Mouse (Mus musculus) intestine, embryonic 15.5 days (tissue): Measurements from ENCODE around the gene Dennd4b. TPM values are rescaled to one million over a fixed set of nuclear protein-coding genes. Genes with fewer than 3 reads are reported as not detected.

Experiments
- ATAC-seq: fragments of 200-750 bp; cut with Nextera tagmentation; 2 replicates; pipeline ENCODE4 v1.8.0; 2017; ENCODE audit warnings: moderate TSS enrichment, moderate library complexity
- H3K27ac ChIP-seq: fragments of 300-500 bp; sonication (generic); 2 replicates; pipeline ENCODE4 v1.5.1; 2015; ENCODE audit warnings: mild to moderate bottlenecking, inconsistent platforms
- H3K27me3 ChIP-seq: fragments of 300-500 bp; sonication (generic); replicated peaks from 2 replicates; pipeline ENCODE4 v1.6.1; 2015; ENCODE audit warnings: inconsistent platforms
- H3K36me3 ChIP-seq: fragments of 300-500 bp; sonication (generic); 2 replicates; pipeline ENCODE4 v1.6.1; 2015; ENCODE audit warnings: inconsistent platforms
- H3K4me1 ChIP-seq: fragments of 300-500 bp; sonication (generic); replicated peaks from 2 replicates; pipeline ENCODE4 v1.6.1; 2015; ENCODE audit warnings: inconsistent platforms
- H3K4me2 ChIP-seq: fragments of 300-500 bp; sonication (generic); replicated peaks from 2 replicates; pipeline ENCODE4 v1.6.1; 2015; ENCODE audit warnings: mild to moderate bottlenecking, inconsistent platforms
- H3K4me3 ChIP-seq: fragments of 300-500 bp; sonication (generic); replicated peaks from 2 replicates; pipeline ENCODE4 v1.5.1; 2015; ENCODE audit warnings: inconsistent platforms
- H3K9ac ChIP-seq: fragments of 300-500 bp; sonication (generic); 2 replicates; pipeline ENCODE4 v1.6.1; 2015; ENCODE audit warnings: inconsistent platforms
- H3K9me3 ChIP-seq: fragments of 300-500 bp; sonication (generic); 2 replicates; pipeline ENCODE4 v1.6.1; 2016; ENCODE audit warnings: inconsistent platforms
- WGBS: fragments of 180-500 bp; shearing (Covaris S2); methylation state at CpG from one replicate; pipeline ENCODE4 v1.1.7; 2015; 5-methylcytosine and 5-hydroxymethylcytosine counted together
- polyA plus RNA-seq: library from polyadenylated mRNA; unstranded; fragments of >200 nt; fragmentation: Nextera tagmentation; extraction: Ambion mirVana; gene quantifications from 2 replicates; pipeline ENCODE4 v1.2.1, GENCODE M21; 2015

Dennd4b gene
- polyA plus RNA-seq, 1 experiment from 2014 or later: 2.3 TPM

DNA sequence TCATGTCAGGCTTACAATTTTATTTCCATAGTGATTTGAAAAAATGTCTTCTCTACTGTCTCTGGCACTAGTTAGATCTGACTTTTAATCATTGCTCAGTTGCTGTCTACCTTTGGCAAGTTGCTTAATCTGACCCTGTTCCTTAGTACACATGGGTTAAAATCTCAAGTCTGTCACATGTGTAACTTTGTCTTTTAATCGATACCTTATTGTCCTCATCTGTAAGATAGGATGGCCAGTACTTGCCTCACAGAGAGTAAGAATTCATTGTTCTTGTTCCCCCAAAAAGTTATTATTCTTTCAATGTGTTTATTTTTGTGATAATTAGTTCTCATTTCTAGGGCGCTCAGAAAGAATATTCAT, 27.0 kb downstream of the Dennd4b start:
- peak overlapping the region; percentile 72; the same call in 1 of the 2 replicates for H3K9ac ChIP-seq
- H3K36me3 ChIP-seq: no peaks in the 10 kb centered on the region
- H3K9me3 ChIP-seq: no peaks in the 10 kb centered on the region
- peak overlapping the region; percentile 92 for H3K27ac ChIP-seq
- ATAC-seq: no peak
- H3K4me2 ChIP-seq: peak overlapping the region; percentile 63
- 36% methylated on average over 2 of the region's 2 CpGs for WGBS
- no peaks in the 10 kb centered on the region for H3K27me3 ChIP-seq
- peaks cover 8% of the 10 kb centered on the region for H3K4me1 ChIP-seq
- peak overlapping the region; percentile 53 for H3K4me3 ChIP-seq

DNA sequence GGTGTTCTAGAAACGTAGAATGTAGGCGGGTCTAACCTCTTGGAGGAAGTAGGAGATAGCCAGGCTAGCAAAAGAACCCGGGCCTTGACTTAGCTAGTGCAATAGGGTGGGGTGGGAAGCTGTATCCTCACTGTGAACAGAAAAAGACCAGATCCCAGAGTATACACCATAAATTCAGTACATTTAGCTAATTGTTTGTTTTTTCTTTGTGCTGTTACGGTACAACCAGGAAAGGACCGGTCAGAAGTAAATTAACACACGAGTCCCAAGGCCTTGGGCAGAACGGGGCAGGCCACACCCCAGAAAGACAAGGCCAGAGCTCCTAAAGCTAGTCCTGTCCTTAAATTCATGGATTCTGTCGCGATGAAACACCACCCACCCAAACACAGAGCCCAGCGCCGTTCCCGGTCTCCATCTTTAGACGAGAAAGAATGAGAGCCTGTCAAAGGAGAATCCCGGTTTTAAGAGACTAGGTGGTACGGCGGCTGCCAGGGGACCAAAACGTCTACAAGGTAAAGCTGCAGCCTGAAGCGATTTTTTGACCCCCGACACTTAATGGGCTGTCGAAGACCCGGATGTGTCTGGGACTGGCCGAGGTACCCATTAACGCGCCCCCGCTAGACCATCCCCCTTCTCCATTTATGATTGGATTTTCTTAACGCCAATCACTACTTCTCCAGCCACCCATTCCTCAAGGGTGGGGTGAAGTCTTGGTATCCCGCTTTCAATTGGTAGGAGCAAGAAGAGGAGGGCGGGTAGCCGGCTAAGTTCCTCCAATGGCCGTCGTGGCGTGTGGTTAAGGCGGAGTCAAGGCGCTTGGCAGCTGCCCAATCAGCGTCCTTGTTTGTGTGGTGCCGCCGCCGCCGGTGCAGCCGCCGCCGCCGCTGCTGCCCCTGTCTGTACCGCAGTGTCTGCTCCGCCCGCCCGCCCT, 27.6 kb downstream of the Dennd4b start, which contains the start of gene Gatad2b:
Gene Gatad2b (plus strand): TSS at position 834 of the 931 bp plus-strand sequence.
- no peaks in the 10 kb centered on the region for H3K9me3 ChIP-seq
- ATAC-seq: peak; percentile 98
- H3K27ac ChIP-seq: peak within 1 kb of the TSS; percentile 96
- peaks cover 8% of the 10 kb centered on the region for H3K4me1 ChIP-seq
- peak within 1 kb of the TSS; percentile 72 for H3K4me2 ChIP-seq
- peak within 1 kb of the TSS; percentile 86 for H3K9ac ChIP-seq
- H3K27me3 ChIP-seq: no peaks in the 10 kb centered on the region
- under 1% methylated on average over 46 of the region's 47 CpGs for WGBS
- H3K4me3 ChIP-seq: peak within 1 kb of the TSS; percentile 84
- H3K36me3 ChIP-seq: no peaks in the 10 kb centered on the region

DNA sequence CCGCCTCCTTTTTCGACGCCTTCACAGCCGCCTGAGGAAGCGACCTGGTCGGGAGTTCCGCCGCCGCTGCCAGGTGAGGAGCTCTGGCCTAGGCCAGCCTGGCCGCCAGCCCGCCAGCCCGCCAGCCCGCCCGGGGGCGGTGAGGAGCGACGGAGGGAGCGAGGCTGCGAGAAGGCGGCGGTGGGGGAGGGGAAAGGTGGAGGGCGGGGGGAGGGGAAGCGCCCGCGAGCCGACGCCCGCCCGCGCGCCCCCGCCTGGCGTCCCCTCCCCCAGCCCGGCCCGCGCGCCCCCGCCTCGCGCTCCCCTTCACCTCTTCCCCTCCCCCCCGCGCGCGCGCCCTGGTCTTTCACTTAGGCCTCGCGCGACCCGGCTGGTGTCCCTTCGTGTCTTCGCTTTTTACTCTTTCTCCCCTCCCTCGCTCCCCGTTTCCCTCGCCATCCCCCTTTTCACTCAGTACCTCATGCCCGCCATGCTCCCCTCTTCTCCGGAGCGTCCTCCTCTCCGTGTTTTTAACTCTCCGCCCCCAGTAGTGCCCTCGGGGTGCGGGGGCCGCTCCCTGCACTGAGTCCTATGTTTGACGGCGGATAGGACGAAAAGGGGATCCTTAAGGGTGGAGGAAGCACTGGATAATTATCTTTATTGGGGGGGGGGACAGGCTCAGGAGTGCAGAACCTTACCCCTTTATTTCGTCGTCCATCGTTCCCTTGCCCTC, 28.5 kb downstream of the Dennd4b start:
- Histone ChIP-seq H3K9me3 (no peaks in the 10 kb centered on the region), H3K4me1 (peaks cover 8% of the 10 kb centered on the region), H3K4me2 (peak overlapping the region; percentile 72), H3K36me3 (no peaks in the 10 kb centered on the region), H3K27ac (peak overlapping the region; percentile 96), H3K4me3 (peak overlapping the region; percentile 84), H3K9ac (peak overlapping the region; percentile 86), H3K27me3 (no peaks in the 10 kb centered on the region)
- WGBS: 1% methylated on average over 37 of the region's 68 CpGs
- peak; percentile 50 for ATAC-seq

DNA sequence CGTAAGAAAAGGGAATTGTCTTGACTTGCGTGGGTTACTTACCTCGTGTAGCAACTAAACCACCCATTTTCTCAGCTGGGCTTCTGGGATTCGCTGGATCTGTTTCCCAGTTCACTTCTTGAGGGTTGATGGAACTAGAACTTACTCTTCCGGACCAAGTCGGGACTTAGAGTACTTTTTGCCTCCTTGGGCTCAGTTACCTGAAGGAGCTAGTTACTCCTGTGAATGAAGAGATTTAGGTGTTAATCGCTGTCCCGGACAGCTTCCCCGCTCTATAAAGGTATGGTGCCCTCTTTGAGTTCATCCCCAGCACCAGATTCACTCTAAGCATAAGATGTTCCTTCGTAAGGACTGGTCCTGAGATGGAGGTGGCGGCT, 29.1 kb downstream of the Dennd4b start:
- H3K4me1 ChIP-seq: peaks cover 8% of the 10 kb centered on the region
- peak overlapping the region; percentile 84 for H3K4me3 ChIP-seq
- WGBS: 2% methylated on average over 11 of the region's 11 CpGs
- peak overlapping the region; percentile 96; the same call in 1 of the 2 replicates for H3K27ac ChIP-seq
- no peak for ATAC-seq
- H3K9me3 ChIP-seq: no peaks in the 10 kb centered on the region
- H3K9ac ChIP-seq: peak overlapping the region; percentile 86
- no peaks in the 10 kb centered on the region for H3K27me3 ChIP-seq
- H3K4me2 ChIP-seq: peak overlapping the region; percentile 72
- H3K36me3 ChIP-seq: no peaks in the 10 kb centered on the region

DNA sequence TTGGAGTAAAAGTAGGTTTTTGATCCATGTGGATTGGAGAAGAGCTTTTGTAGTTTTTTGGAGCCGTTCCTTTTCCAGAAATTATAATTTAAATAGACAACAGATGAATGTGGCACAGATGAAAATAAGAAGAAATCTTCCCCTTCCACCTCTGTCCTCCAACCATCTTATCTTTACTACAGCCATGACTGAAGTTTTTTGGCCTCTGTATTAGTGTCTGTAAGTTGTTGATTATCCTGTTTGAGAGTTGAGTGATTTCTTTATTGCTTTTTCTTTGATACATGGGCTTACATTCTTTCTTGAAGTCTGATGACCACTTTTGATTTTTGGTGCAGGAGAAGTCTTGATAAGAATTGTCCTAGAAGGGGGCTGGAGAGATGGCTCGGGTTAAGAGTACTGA, 29.7 kb downstream of the Dennd4b start:
- Histone ChIP-seq H3K27me3 (no peaks in the 10 kb centered on the region), H3K4me3 (peak overlapping the region; percentile 84), H3K27ac (no peak overlapping the region), H3K9ac (peak overlapping the region; percentile 86), H3K4me1 (peaks cover 8% of the 10 kb centered on the region), H3K9me3 (no peaks in the 10 kb centered on the region), H3K4me2 (peak overlapping the region; percentile 72), H3K36me3 (no peaks in the 10 kb centered on the region)
- ATAC-seq: no peak
- WGBS: 59% methylated on average over 2 of the region's 2 CpGs

DNA sequence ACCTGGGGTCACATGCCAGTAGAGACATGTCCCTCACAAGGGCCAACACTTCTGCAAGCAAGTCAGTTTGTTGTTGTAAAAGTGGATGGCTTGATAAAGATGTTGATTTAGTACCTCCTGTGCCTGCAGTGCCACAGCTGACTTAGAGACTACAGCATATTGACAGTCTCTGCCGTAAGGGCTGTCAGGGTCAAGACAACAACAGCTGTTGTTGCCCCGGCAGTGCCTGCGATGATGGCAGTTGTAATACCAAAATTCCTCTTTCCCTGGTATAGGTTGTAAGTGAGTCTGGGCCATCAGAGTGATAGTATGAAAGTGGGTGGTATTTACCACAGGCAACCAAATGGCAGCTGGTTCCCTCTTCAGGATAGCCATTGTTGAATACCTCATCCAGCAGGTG, 40.8 kb downstream of the Dennd4b start:
- Histone ChIP-seq H3K9ac (no peak overlapping the region), H3K4me1 (0 out of 2 replicates have a peak, but pooled peaks cover 7% of the 10 kb centered on the region), H3K9me3 (no peaks in the 10 kb centered on the region), H3K27me3 (no peaks in the 10 kb centered on the region), H3K4me2 (no peak overlapping the region), H3K36me3 (no peaks in the 10 kb centered on the region), H3K27ac (no peak overlapping the region), H3K4me3 (no peak overlapping the region)
- no peak for ATAC-seq
- WGBS: 64% methylated on average over 3 of the region's 3 CpGs

DNA sequence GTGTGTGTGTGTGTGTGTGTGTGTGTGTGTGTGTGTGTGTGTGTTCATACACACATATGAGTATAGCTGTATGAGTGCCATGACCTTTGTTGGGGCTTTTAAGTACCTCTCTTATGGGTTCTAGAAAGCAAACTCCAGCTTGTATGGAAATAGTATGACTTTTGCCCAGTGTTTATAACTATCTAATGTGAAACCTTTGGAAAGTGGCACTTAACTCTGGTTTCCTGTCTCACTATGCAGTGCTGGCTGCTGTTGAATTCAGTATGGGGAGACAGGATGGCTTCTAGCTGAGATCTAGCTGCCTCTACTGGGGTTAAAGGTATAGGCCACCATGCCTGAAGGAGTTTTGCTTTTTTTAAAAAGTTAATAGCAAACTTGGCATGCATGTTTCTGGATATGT, 44.6 kb downstream of the Dennd4b start:
- no peak for ATAC-seq
- Histone ChIP-seq H3K27ac (no peak overlapping the region), H3K4me3 (no peak overlapping the region), H3K36me3 (no peaks in the 10 kb centered on the region), H3K4me1 (peaks cover 7% of the 10 kb centered on the region; the same call in 1 of the 2 replicates), H3K27me3 (no peaks in the 10 kb centered on the region), H3K9me3 (no peaks in the 10 kb centered on the region), H3K4me2 (no peak overlapping the region), H3K9ac (no peak overlapping the region)

DNA sequence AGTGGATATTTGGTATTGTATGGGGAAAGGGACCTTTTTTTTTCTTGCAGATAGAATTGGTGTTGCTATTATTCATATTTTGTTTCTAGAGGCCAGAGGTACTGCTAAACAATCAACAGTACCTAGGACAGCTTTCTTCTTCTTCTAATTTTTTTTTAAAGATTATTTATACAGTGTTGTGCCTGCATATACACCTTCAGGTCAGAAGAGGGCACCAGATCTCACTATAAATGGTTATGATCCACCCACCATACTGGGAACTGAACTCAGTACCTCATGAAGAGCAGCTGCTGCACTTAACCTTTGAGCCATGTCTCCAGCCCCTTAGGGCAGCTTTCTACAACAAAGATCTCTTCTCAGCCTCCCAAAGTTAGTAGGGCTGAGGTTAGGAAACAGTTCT, 48.4 kb downstream of the Dennd4b start:
- H3K36me3 ChIP-seq: no peaks in the 10 kb centered on the region
- H3K9ac ChIP-seq: no peak overlapping the region
- no peaks in the 10 kb centered on the region for H3K9me3 ChIP-seq
- H3K4me1 ChIP-seq: peaks cover 3% of the 10 kb centered on the region; the same call in 1 of the 2 replicates
- H3K27me3 ChIP-seq: no peaks in the 10 kb centered on the region
- no peak overlapping the region for H3K27ac ChIP-seq
- no peak overlapping the region for H3K4me2 ChIP-seq
- no peak for ATAC-seq
- no peak overlapping the region for H3K4me3 ChIP-seq

DNA sequence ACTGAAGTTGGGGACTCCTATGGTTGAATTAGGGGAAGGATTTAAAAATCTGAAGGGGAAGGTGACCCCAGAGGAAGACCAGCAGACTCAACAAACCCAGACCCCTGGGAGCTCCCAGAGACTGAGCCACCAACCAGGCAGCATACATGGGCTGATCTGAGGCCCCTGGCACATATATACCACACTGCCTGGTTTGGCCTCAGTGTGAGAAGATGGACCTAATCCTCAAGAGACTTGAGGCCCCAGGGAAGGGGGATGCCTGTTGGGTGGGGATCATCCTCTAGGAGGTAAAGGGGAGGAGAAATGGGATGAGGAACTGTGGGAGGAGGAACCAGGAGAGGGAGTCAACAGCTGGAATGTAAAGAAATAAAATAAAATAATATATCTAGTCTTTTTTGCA, 49.3 kb downstream of the Dennd4b start:
- peaks cover under 1% of the 10 kb centered on the region; the same call in 1 of the 2 replicates for H3K4me1 ChIP-seq
- H3K4me2 ChIP-seq: no peak overlapping the region
- H3K27me3 ChIP-seq: no peaks in the 10 kb centered on the region
- H3K4me3 ChIP-seq: no peak overlapping the region
- H3K9me3 ChIP-seq: no peaks in the 10 kb centered on the region
- no peak overlapping the region for H3K27ac ChIP-seq
- ATAC-seq: no peak
- no peak overlapping the region for H3K9ac ChIP-seq
- no peaks in the 10 kb centered on the region for H3K36me3 ChIP-seq

DNA sequence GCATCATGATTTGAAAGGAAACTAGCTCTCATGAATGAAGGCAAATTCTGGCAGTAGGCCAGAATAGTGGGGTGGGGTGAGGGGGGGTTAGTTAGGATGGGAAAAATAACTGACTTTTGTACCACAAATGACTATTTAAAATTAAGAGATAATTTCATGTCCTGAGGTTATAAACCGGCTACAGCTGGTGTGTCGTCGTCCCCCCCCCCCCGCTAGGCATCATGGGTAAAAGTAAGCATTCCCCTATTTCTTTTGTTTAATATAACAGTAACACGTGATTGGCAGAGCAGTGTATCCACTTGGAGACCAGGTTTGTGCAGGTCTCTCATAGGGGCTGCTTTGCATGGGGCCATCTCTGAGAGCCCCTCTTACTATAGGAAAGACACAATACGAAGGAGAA, 57.3 kb downstream of the Dennd4b start:
- peaks cover 9% of the 10 kb centered on the region; the same call in 1 of the 2 replicates for H3K4me1 ChIP-seq
- H3K4me3 ChIP-seq: no peak overlapping the region
- peak overlapping the region; percentile 41 for H3K4me2 ChIP-seq
- H3K9me3 ChIP-seq: no peaks in the 10 kb centered on the region
- no peaks in the 10 kb centered on the region for H3K36me3 ChIP-seq
- H3K27me3 ChIP-seq: no peaks in the 10 kb centered on the region
- 0 out of 2 replicates have a peak, but pooled peaks have one; percentile 16 for ATAC-seq
- 41% methylated on average over 6 of the region's 6 CpGs for WGBS
- 0 out of 2 replicates have a peak overlapping the region, but pooled peaks have one; percentile 51 for H3K27ac ChIP-seq
- H3K9ac ChIP-seq: no peak overlapping the region

DNA sequence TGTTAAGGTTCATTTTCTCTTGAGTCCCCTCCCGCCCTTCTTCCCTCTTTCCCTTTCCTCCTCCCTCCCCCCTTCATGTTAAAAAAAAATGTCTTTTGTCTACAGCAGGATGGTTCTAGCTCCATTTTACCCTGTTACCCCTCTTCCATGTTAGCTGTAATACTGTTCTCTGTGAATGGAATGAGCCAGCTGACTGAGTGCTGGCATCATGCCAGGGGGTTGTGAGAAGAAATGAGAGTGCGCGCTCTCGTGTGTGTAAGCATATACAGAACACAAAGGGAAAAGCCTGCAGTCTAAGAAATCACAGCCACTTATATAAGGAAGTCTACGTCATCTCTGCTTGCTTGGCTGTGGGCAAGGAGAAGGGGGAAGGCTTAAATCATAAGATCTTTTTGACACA, 58.1 kb downstream of the Dennd4b start:
- Histone ChIP-seq H3K27ac (no peak overlapping the region), H3K9me3 (no peaks in the 10 kb centered on the region), H3K9ac (no peak overlapping the region), H3K36me3 (no peaks in the 10 kb centered on the region), H3K27me3 (no peaks in the 10 kb centered on the region), H3K4me1 (peaks cover 9% of the 10 kb centered on the region; the same call in 1 of the 2 replicates), H3K4me2 (peak overlapping the region; percentile 31; the same call in 1 of the 2 replicates), H3K4me3 (no peak overlapping the region)
- whole genome bisulfite sequencing: 9% methylated on average over 5 of the region's 5 CpGs
- peak; percentile 89 for ATAC-seq
